Mouse (Mus musculus) gastrocnemius, adult 2 months (tissue): ENCODE results near the gene Kif24. TPM values are rescaled to one million over a fixed set of nuclear protein-coding genes. Genes with fewer than 3 reads are reported as not detected.
A peak's percentile ranks its signal among the peaks of the same experiment; 100 is the strongest.

Source experiments
- DNase-seq: peaks from one replicate; pipeline ENCODE4 v3.0.0; 2022
- H3K27ac ChIP-seq: fragments of 200-600 bp; 2 replicates; pipeline ENCODE4 v1.8.1; 2022; ENCODE audit warnings: mild to moderate bottlenecking
- H3K4me3 ChIP-seq: fragments of 200-600 bp; 2 replicates; pipeline ENCODE4 v1.8.1; 2022; ENCODE audit warnings: mild to moderate bottlenecking, moderate library complexity
- CTCF ChIP-seq: fragments of 200-600 bp; IDR thresholded peaks from 2 replicates; pipeline ENCODE4 v1.8.1; 2022; ENCODE audit warnings: antibody characterized with exemption, mild to moderate bottlenecking, moderate library complexity
- intact Hi-C: fragments of 180-260 bp; cut with DNase I; formaldehyde crosslinking; loops from one replicate; pipeline ENCODE4 v1.15.1; 2025
- total RNA-seq, 2 experiments: library from RNA; stranded (reverse); gene quantifications; 2 replicates each; pipeline ENCODE4 v1.2.3; 2021

The Kif24 gene
- total RNA-seq, 2 experiments from 2014 or later = 0.31 to 0.33 TPM

DNA sequence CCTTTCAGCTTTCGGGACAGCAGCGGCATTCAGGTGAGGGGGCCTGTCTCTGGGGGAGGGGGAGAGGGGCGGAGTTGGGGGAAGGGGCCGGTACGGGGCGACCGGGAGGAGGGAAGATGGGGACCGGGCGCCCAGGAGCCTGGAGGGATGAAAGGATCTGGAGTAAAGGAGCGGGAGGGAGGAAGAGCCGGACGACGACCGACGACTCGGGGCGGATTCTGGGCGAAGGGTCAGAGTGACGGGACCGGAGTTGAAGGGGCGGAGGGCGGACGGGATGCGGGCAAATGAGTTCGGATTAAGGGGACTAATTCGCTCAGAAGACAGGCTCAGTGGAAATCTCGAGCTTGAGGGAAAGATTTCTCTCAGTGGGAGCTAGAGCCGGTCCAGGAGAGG lies 115.5 kb downstream of the Kif24 start:
- peak overlapping the region; percentile 94 for H3K27ac ChIP-seq
- intact Hi-C loops = loop anchor here (2.0 kb wide), 1 partner anchor 34 kb away; the partner anchor contains the start of gene Dcaf12
- peak overlapping the region; percentile 88 for H3K4me3 ChIP-seq
- DNase-seq = no peak
- TF ChIP-seq CTCF = no peak

DNA sequence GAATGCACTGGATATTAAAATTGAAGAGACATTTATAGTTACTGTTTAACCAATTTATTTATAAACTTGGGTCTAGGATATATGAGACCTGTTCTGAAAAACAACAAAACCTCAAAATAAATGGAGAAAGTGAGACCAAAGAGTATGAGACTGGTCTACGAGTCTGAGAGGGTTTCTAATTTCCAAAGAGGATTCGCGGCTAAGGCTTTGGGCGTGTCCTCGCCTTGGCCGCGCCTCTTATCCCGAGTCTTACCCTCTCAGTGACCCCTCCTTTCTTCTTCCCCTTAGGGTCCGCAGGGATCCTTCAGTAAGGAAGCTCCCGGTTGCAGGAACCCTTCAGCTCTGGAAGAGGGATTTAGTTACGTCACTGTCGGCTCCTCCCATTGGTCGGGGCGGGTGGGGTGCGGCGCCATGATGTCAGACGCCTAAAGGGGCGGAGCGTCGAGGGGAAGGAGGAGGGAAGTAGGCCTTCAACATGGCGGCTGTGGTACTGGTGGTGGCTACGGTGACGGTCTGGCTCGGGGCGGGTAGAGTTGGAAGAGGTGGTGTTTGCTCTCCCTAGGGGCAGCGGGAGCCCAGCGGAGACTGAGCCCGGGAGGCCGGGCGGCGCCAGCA lies 116.0 kb downstream of the Kif24 start, which contains the start of gene Ubap1:
Ubap1 (plus strand) TSS at position 413 of the 615 bp plus-strand sequence.
- peak within 1 kb of the TSS; percentile 94 for H3K27ac ChIP-seq
- intact Hi-C loops = loop anchor here (2.0 kb wide), 1 partner anchor 34 kb away; the partner anchor contains the start of gene Dcaf12
- peak; percentile 96 for DNase-seq
- TF ChIP-seq CTCF = no peak
- peak within 1 kb of the TSS; percentile 88 for H3K4me3 ChIP-seq

DNA sequence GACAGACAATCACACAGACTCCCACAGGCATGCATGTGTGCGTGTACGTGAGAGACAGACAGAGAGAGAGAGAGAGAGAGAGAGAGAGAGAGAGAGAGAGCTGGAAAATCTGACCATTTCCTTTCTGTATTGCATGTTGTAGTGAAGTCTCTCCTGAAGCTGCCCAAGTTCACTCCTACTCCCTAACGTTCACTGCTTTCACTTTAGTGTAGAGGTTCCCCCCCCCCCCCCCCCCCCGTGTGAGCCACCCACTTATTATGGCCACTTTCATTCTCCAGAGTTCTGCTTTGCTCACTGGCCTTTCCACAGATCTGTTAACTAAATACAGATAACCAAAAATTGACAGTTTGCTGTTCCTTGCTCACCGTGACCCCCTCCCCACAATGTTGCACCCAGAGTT lies 116.8 kb downstream of the Kif24 start:
- no peak for TF ChIP-seq CTCF
- peak overlapping the region; percentile 94 for H3K27ac ChIP-seq
- H3K4me3 ChIP-seq = peak overlapping the region; percentile 88
- DNase-seq = no peak
- intact Hi-C loops = loop anchor here (2.0 kb wide), 1 partner anchor 33 kb away; the partner anchor contains the start of gene Dcaf12

DNA sequence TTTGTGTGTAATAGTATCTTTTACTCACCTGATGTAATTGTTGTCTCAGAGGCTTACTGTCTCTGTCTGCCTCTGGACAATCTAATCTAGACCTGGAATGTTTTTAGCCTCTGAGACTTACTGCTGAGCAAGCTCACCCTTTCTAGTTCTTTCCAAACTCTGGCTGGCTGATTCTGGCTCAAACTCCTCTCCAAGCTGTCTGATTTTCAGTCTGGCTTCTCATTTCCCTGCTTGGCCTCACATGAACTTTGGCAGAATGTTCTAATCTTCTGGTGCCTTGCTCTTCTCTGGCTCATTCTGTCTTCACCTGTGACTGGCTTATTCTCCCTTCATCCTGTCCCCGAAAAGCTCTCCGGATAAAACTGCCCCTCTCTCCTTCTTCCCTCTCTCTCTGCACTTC lies 118.7 kb downstream of the Kif24 start:
- intact Hi-C loops = no loop called here
- TF ChIP-seq CTCF = no peak
- peak overlapping the region; percentile 70 for H3K27ac ChIP-seq
- H3K4me3 ChIP-seq = no peak overlapping the region
- peak; percentile 42 for DNase-seq

DNA sequence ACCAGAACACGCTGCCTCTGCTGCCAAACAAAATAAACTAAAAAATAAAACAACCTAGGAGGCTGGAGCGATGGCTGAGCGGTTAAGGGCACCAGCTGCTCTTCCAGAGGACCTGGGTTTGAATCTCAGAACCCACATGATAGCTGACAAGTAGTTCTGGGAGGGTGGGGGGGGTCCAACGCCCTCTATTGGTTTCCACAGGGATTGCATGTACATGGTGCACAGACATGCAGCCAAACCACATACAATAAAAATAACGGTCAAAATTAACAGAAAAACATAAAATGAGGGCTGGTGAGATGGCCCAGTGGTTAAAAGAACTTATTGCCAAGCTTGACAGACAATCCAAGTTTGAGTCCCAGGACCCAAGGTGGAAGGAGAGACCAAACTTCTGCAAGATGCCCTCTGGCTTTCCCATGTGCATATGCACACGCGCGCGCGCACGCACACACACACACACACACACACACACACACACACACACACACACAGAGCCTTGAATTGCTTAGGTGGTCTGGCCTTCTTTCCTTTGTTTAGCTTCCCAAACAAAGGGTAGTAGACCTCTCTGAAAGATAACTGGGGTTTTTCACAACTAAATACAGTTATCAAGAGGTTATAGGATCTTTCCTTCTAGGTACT lies 123.7 kb downstream of the Kif24 start:
- DNase-seq = no peak
- no peak overlapping the region for H3K4me3 ChIP-seq
- TF ChIP-seq CTCF = peak; percentile 21; the same call in 1 of the 2 replicates
- H3K27ac ChIP-seq = no peak overlapping the region
- intact Hi-C loops = no loop called here

Other genes starting within 250 kb of the Kif24 start
- gene Ubap2, start 189.7 kb downstream of the Kif24 start, total RNA-seq = 10 to 100 TPM; 96.3 to 96.7 TPM
- 10 to 100 TPM; 27.3 to 28.9 TPM for gene Dcaf12, start 150.0 kb downstream of the Kif24 start, total RNA-seq
- gene Ubap1, start 115.9 kb downstream of the Kif24 start, total RNA-seq = 10 to 100 TPM; 35.7 to 39.2 TPM
- gene Nudt2, start 264 bp upstream of the Kif24 start, total RNA-seq = 10 to 100 TPM; 22.7 to 27.6 TPM
- 10 to 100 TPM; 75.0 to 87.5 TPM for gene AI464131, start 38.2 kb upstream of the Kif24 start, total RNA-seq
- gene 1110017D15Rik, start 52.4 kb upstream of the Kif24 start, total RNA-seq = under 1 TPM in 1 of 2 experiments, not detected in 1; 0.67 TPM
- 10 to 100 TPM; 18.0 to 24.3 TPM for gene Fam219a, start 104.7 kb upstream of the Kif24 start, total RNA-seq
- under 1 TPM; 0.56 to 0.59 TPM for gene Dnaic1, start 104.9 kb upstream of the Kif24 start, total RNA-seq
- 10 to 100 TPM in 1 of 2 experiments, 1 to 10 TPM in 1; 9.1 to 11.9 TPM for gene Enho, start 175.4 kb upstream of the Kif24 start, total RNA-seq
- 10 to 100 TPM; 27.3 to 55.3 TPM for gene Cntfr, start 232.2 kb upstream of the Kif24 start, total RNA-seq
- 10 to 100 TPM; 33.3 to 73.4 TPM for gene Il11ra1, start 235.1 kb upstream of the Kif24 start, total RNA-seq
- gene Rpp25l, start 248.6 kb upstream of the Kif24 start, total RNA-seq = 10 to 100 TPM; 50.1 to 58.4 TPM